Mouse (Mus musculus) thymus, adult 2 months (tissue): ENCODE measurements around the gene Nlgn1. TPM values are rescaled to one million over a fixed set of nuclear protein-coding genes. Genes with fewer than 3 reads are reported as not detected.

Experiments
- DNase-seq: peaks from one replicate; pipeline ENCODE4 v3.0.0; 2021
- H3K27ac ChIP-seq: fragments of 200-500 bp; 2 replicates; pipeline ENCODE4 v1.5.1; 2012; ENCODE audit warnings: low read length, control low read depth; ENCODE audit not compliant: control insufficient read depth, insufficient read depth
- H3K27me3 ChIP-seq: fragments of 200-500 bp; 2 replicates; pipeline ENCODE4 v1.6.1; 2012; ENCODE audit warnings: mild to moderate bottlenecking, low read length, moderate library complexity, mixed read lengths; ENCODE audit not compliant: control insufficient read depth, insufficient read depth
- H3K36me3 ChIP-seq: fragments of 200-500 bp; 2 replicates; pipeline ENCODE4 v1.6.1; 2012; ENCODE audit warnings: mild to moderate bottlenecking, low read length, moderate library complexity; ENCODE audit not compliant: control insufficient read depth, insufficient read depth
- H3K4me1 ChIP-seq: fragments of 200-500 bp; replicated peaks from 2 replicates; pipeline ENCODE4 v1.6.1; 2012; ENCODE audit warnings: low read length; ENCODE audit not compliant: control insufficient read depth, insufficient read depth
- H3K4me3 ChIP-seq: fragments of 200-500 bp; 2 replicates; pipeline ENCODE4 v1.5.1; 2012; ENCODE audit warnings: mild to moderate bottlenecking, low read length, control low read depth, moderate library complexity; ENCODE audit not compliant: control insufficient read depth, insufficient read depth
- CTCF ChIP-seq: fragments of 200-500 bp; IDR thresholded peaks from 2 replicates; pipeline ENCODE4 v1.5.1; 2012; ENCODE audit warnings: mild to moderate bottlenecking, control low read depth, low read length, moderate library complexity, borderline replicate concordance; ENCODE audit not compliant: control insufficient read depth, poor library complexity, insufficient read depth; ENCODE audit errors: extremely low read depth
- POLR2A ChIP-seq: fragments of 200-500 bp; IDR thresholded peaks from 2 replicates; pipeline ENCODE4 v1.6.1; 2012; ENCODE audit warnings: mild to moderate bottlenecking, low read length, control low read depth, moderate library complexity; ENCODE audit not compliant: control insufficient read depth, poor library complexity, insufficient read depth; ENCODE audit errors: extremely low read depth
- WGBS: fragments of 180-500 bp; shearing (Covaris S2); methylation state at CpG from one replicate; pipeline ENCODE4 v1.1.7; 2018; 5-methylcytosine and 5-hydroxymethylcytosine counted together
- polyA plus RNA-seq: library from polyadenylated mRNA; depleted of rRNA; stranded (reverse); fragments of >200 nt; gene quantifications from 2 replicates; pipeline ENCODE4 v1.2.3, GENCODE M21; 2012

Nlgn1 gene
- polyA plus RNA-seq, 1 experiment: 0.96 TPM

- TF ChIP-seq POLR2A: no peak
- no peak for TF ChIP-seq CTCF
- Histone ChIP-seq H3K27ac (no peak overlapping the region), H3K36me3 (no peaks in the 10 kb centered on the region), H3K4me1 (no peaks in the 10 kb centered on the region), H3K4me3 (no peak overlapping the region), H3K27me3 (no peaks in the 10 kb centered on the region)
- WGBS: 89% methylated on average over 11 of the region's 11 CpGs
- DNase-seq: no peak
These were observed 429.0 kb downstream of the Nlgn1 start for GRCm38 (mm10) chr3:25903140-25903809.

- no peaks in the 10 kb centered on the region for H3K27me3 ChIP-seq
- H3K4me1 ChIP-seq: no peaks in the 10 kb centered on the region
- TF ChIP-seq CTCF (no peak), POLR2A (no peak)
- no peak overlapping the region for H3K27ac ChIP-seq
- no peak overlapping the region for H3K4me3 ChIP-seq
- no peak for DNase-seq
- H3K36me3 ChIP-seq: no peaks in the 10 kb centered on the region
These were observed 434.8 kb downstream of the Nlgn1 start for GRCm38 (mm10) chr3:25897456-25897855.

GRCm38 (mm10) chr3:25884797-25885196 is 447.5 kb downstream of the Nlgn1 start:
- DNase-seq: no peak
- Histone ChIP-seq H3K27me3 (no peaks in the 10 kb centered on the region), H3K4me3 (no peak overlapping the region), H3K36me3 (no peaks in the 10 kb centered on the region), H3K27ac (no peak overlapping the region), H3K4me1 (no peaks in the 10 kb centered on the region)
- 68% methylated on average over 2 of the region's 2 CpGs for WGBS
- no peak for TF ChIP-seq POLR2A
- no peak for TF ChIP-seq CTCF

- Histone ChIP-seq H3K27me3 (no peaks in the 10 kb centered on the region), H3K4me1 (no peaks in the 10 kb centered on the region), H3K36me3 (no peaks in the 10 kb centered on the region), H3K4me3 (no peak overlapping the region), H3K27ac (no peak overlapping the region)
- TF ChIP-seq POLR2A (no peak), CTCF (no peak)
- DNase-seq: no peak
These were observed 463.1 kb downstream of the Nlgn1 start for GRCm38 (mm10) chr3:25869161-25869560.

GRCm38 (mm10) chr3:25858384-25858783 is 473.9 kb downstream of the Nlgn1 start:
- DNase-seq: no peak
- no peak overlapping the region for H3K27ac ChIP-seq
- no peaks in the 10 kb centered on the region for H3K4me1 ChIP-seq
- no peak overlapping the region for H3K4me3 ChIP-seq
- H3K27me3 ChIP-seq: no peaks in the 10 kb centered on the region
- TF ChIP-seq POLR2A (no peak), CTCF (no peak)
- H3K36me3 ChIP-seq: no peaks in the 10 kb centered on the region

GRCm38 (mm10) chr3:25844686-25845462 is 487.4 kb downstream of the Nlgn1 start:
- DNase-seq: no peak
- no peak for TF ChIP-seq CTCF
- no peak for TF ChIP-seq POLR2A
- no peaks in the 10 kb centered on the region for H3K27me3 ChIP-seq
- no peak overlapping the region for H3K27ac ChIP-seq
- H3K36me3 ChIP-seq: no peaks in the 10 kb centered on the region
- H3K4me3 ChIP-seq: no peak overlapping the region
- no peaks in the 10 kb centered on the region for H3K4me1 ChIP-seq
- WGBS: 58% methylated on average over 7 of the region's 7 CpGs

GRCm38 (mm10) chr3:25830237-25830636 is 502.0 kb downstream of the Nlgn1 start:
- Histone ChIP-seq H3K27ac (no peak overlapping the region), H3K36me3 (no peaks in the 10 kb centered on the region), H3K4me3 (no peak overlapping the region), H3K27me3 (no peaks in the 10 kb centered on the region), H3K4me1 (no peaks in the 10 kb centered on the region)
- DNase-seq: no peak
- TF ChIP-seq CTCF (no peak), POLR2A (no peak)
- 80% methylated on average over 2 of the region's 2 CpGs for WGBS
